Mouse (Mus musculus): ENCODE results near the gene Aff3.
"Not testable (repeated sequence)": the region's sequence is repeated elsewhere in the genome, so short reads cannot be mapped to it uniquely, and the experiment has no call there.

The Aff3 gene

GRCm38 (mm10) chr1:38439751-38440470 lies 224.8 kb downstream of the Aff3 start:
- DNase-seq (ENCODE audit: low read depth, low spot score) = peak; percentile 44

DNA sequence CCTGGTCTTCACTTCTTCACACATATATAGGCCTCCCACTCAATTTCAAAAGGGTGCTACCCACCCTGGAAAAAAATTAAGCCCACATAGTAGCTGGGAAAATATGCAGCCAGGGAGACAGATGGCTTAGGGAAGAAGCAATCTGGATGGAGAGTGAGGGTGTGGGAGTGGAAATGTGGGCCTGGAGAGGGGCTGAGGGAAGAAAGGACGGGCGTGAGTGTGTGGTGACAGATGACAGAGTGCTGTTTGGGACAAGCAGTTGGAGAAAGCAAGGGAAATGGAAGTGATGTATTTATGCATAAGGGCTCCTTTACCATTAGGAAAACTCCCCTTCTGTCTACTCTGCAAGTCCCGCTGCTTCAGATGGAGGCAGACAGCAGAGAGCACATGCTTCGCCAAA lies 226.3 kb downstream of the Aff3 start:
- DNase-seq (ENCODE audit: low read depth, low spot score) = peak; percentile 93

DNA sequence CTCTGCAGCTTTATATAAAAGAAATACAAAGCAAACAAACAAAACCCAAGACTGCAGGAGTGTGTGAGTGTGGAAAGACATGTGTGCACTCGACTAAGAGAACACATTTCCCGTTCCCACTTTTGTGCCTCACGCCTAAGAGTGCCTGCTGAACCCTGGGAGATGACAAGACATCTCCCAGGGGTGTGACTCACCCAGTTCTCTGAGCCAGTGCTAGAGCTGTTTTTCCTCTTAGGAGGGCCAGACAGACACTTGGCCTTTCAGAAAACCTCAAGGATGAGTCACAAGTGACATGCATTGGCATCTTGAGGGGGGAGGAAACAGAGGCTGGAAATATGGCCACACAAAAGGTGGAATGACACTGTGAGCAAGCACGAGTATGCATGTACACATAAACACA lies 227.1 kb downstream of the Aff3 start:
- peak; percentile 84 for DNase-seq (ENCODE audit: low read depth, low spot score)

- no peak for DNase-seq (ENCODE audit: low read depth, low spot score)
Observed at GRCm38 (mm10) chr1:38436471-38437340, 228.0 kb downstream of the Aff3 start.

DNA sequence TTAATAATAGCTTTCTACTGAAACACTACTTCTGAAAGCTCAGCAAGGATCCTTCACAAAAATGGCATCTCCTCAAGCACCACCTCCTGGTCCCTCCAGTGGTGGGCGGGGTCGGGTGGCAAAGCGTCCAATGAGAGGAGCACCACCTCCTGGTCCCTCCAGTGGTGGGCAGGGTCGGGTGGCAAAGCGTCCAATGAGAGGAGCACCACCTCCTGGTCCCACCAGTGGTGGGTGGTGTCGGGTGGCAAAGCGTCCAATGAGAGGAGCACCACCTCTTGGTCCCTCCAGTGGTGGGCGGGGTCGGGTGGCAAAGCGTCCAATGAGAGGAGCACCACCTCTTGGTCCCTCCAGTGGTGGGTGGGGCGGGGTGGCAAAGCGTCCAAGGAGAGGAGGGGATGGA lies 234.4 kb downstream of the Aff3 start:
- not testable (repeated sequence) for DNase-seq (ENCODE audit: low read depth, low spot score)

- peak; percentile 88 for DNase-seq (ENCODE audit: low read depth, low spot score)
Observed at GRCm38 (mm10) chr1:38428708-38429683, 235.8 kb downstream of the Aff3 start.

- no peak for DNase-seq (ENCODE audit: low read depth, low spot score)
Observed at GRCm38 (mm10) chr1:38422921-38423320, 241.8 kb downstream of the Aff3 start.

GRCm38 (mm10) chr1:38419331-38419730 lies 245.4 kb downstream of the Aff3 start:
- no peak for DNase-seq (ENCODE audit: low read depth, low spot score)

DNA sequence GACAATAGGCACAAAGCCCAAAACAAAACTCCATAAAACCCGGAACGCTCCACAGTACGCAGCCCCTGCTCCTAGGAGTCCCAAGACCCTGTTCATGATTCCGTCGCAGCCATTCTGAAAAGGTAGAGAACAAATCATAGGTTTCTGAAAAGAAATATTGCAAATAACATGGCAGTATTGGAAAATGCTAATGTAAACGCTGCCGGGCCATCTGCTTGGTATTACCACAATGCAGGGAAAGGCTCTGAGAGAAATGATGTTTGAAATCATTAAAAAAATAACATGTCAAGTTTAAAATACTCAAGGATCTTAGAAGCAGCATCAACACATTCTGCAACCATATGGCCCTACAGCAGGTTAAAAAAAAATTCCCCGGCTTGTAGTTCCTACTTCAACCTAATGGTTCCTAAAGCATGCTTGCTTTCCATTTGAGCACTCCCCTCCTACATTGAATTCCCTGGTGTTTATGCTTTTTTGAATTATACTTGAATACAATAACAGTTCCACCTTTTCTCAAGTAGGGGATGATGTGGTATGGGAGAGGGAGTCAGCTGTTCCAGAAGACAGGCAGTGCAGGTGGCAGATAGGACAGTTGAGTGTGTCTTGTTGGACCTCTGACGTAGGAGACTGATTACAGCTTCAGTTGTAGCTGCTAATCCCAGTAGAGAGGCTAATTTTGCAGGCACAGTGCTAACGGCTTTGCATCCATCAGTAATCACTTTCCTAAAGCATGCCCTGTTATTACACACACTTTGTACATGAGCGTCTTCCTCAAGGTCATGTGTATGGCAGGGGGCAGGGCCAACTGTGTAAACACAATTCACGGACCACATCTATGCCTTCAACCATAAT lies 246.3 kb downstream of the Aff3 start:
- peak; percentile 66 for DNase-seq (ENCODE audit: low read depth, low spot score)

GRCm38 (mm10) chr1:38417196-38417595 lies 247.6 kb downstream of the Aff3 start:
- DNase-seq (ENCODE audit: low read depth, low spot score) = peak; percentile 18

- DNase-seq (ENCODE audit: low read depth, low spot score) = no peak
Observed at GRCm38 (mm10) chr1:38415511-38415910, 249.2 kb downstream of the Aff3 start.

GRCm38 (mm10) chr1:38411106-38411505 lies 253.6 kb downstream of the Aff3 start:
- DNase-seq (ENCODE audit: low read depth, low spot score) = no peak

DNA sequence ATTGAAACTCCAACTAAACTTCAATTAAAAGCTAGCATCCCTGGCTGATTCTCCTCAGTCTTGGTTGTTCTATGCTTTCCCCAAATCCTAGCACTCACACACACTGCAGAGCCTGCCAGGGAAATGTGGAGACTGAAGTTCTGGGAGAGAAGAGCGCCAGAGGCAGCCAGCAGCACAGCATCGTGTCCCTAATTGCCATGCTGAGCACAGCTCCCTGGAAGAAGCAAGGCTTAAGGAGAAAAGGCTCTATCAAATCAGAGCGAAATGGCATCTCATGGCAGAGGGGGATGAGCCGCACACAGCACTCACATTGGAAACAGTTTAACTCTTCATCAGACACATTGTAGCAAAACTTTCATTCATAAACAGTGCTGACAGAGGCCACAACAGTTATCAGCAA lies 254.3 kb downstream of the Aff3 start:
- DNase-seq (ENCODE audit: low read depth, low spot score) = peak; percentile 81

- no peak for DNase-seq (ENCODE audit: low read depth, low spot score)
Observed at GRCm38 (mm10) chr1:38408241-38408640, 256.5 kb downstream of the Aff3 start.

DNA sequence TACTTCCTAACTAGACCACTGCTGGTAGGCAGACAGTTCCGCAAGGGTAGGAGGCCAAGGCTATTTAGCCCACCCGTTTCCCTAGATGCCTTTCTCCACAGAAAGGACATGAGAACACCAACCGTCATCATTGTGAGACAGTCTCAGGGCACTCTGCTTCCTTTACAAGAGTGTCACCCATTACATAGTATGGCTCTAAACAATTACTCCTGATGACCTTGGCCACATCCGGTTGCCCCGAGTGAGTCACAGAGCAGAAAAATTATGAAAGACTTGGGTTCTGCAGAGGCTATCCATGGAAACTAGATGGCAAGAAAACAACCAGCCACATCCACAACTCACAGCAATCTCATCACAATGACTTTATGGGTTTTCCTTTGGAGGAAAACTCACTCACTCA lies 261.0 kb downstream of the Aff3 start:
- no peak for DNase-seq (ENCODE audit: low read depth, low spot score)

DNA sequence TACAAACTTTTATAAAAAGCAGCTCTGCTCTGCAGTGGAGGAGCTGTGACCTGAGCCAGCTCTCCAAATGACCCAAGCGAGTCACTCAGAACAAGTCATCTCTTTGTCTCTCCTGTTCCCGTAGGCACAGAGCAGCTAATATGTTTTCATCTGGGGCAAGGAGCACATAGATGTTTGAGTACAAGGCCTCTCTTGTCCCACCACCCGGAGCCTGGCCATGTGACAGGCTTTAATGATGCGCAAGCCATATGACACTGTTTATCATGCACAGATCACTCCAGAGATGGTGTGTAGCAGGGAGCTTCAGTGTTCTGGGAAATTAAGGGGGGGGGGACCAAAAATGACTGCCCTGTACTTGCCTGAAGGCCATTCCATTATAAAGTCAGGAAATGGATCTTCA lies 262.9 kb downstream of the Aff3 start:
- DNase-seq (ENCODE audit: low read depth, low spot score) = peak; percentile 34

DNA sequence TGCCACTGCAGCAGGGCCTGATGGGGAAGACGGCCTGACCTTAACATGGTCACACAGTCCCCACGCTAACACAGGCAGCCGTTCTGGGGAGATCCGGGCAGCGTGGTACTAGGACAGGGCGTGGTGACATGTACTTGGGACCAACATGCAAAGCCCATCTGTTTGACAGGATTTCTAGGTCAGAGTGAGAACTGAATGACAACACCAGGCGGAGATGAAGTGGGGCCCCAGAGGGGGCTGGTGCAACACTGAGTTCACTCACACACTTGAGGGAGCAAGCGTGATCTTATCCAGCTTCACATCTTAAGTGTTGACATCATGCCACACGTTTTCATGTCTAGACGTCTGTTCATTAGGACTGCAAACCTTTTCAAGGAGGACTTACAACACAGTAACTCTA lies 265.5 kb downstream of the Aff3 start:
- DNase-seq (ENCODE audit: low read depth, low spot score) = no peak

GRCm38 (mm10) chr1:38398566-38398965 lies 266.2 kb downstream of the Aff3 start:
- no peak for DNase-seq (ENCODE audit: low read depth, low spot score)

DNA sequence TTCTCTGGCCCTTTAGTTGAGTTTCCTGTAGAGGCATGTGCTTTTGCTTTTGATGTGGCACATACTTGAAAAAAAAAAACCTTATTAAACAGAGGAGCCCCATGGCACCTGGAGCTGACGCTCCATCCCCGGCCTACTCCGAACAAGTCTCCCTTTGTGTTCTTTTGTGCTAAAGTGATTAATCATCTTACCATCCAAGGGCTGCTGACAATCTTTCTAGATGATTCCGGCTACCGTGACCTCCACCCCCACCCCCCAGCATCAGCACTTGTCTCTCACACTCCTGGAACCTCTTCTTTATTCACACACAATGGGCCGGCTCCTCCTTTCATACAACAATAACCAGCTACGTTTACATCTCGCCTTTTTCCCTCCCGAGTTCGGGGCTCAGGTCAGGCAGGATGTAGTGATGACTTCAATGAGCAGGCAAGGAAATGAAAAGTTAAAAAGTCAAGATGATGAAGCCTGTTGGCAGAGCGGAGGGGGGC lies 269.5 kb downstream of the Aff3 start:
- no peak for DNase-seq (ENCODE audit: low read depth, low spot score)

DNA sequence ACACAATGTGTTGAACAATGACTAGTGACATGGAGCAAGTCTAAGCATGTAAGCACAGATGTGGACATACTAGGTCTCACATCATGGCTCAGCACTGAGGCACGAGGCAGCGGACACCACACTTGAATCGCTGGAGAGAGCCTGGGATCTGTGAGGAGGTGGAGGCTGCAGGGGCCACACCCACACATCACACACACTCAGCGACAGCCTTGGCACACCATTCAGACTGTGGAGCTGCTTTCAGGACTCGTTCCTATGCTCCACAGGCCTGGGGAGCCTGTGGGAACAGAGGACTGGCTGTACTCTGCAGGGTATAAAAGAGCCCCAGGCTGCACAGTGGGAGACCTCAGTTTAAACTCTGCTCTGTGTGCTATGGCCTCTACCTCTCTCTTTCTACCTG lies 270.3 kb downstream of the Aff3 start:
- DNase-seq (ENCODE audit: low read depth, low spot score) = peak; percentile 42

DNA sequence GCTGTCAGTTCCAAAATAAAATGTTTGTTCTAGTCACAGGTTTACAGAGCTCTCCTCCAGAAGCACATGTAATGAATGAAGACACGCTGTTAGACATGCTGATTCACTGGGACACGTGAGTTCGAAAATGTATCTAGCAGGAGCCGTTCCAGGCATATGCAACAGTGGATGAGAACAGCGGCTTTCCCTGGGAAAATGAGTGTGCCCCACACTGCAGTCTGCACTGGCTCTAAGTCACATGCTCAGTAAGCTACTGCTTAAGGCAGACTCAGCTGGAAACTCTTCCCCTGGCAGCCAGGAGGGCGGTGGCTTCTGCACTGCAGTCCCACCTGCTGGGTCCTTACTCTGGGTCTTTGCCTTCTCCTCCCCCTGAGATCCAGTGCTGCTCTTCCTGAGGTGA lies 271.2 kb downstream of the Aff3 start:
- peak; percentile 75 for DNase-seq (ENCODE audit: low read depth, low spot score)
